Mouse (Mus musculus) liver, postnatal 0 days (tissue): Measurements from ENCODE around the gene Epsti1. TPM values are rescaled to one million over a fixed set of nuclear protein-coding genes. Genes with fewer than 3 reads are reported as not detected.

Source experiments
- ATAC-seq: fragments of 200-750 bp; cut with Nextera tagmentation; 2 replicates; pipeline ENCODE4 v1.8.0; 2017; ENCODE audit warnings: mild to moderate bottlenecking, moderate library complexity
- DNase-seq: peaks from one replicate; pipeline ENCODE4 v3.0.0-alpha.2; 2016
- H3K27ac ChIP-seq: fragments of 300-500 bp; sonication (generic); 2 replicates; pipeline ENCODE4 v1.5.1; 2014; ENCODE audit warnings: antibody characterized with exemption, moderate library complexity, mild to moderate bottlenecking, low read depth
- H3K27me3 ChIP-seq: fragments of 300-500 bp; sonication (generic); 2 replicates; pipeline ENCODE4 v1.6.1; 2014; ENCODE audit warnings: low read length, control low read depth, mixed read lengths; ENCODE audit not compliant: insufficient read depth
- H3K36me3 ChIP-seq: fragments of 300-500 bp; sonication (generic); replicated peaks from 2 replicates; pipeline ENCODE4 v1.6.1; 2014; ENCODE audit warnings: mild to moderate bottlenecking, control low read depth, low read length, moderate library complexity, mixed read lengths; ENCODE audit not compliant: insufficient read depth
- H3K4me1 ChIP-seq: fragments of 300-500 bp; sonication (generic); 2 replicates; pipeline ENCODE4 v1.6.1; 2014; ENCODE audit warnings: antibody characterized with exemption, mild to moderate bottlenecking, control low read depth; ENCODE audit not compliant: insufficient read depth
- H3K4me2 ChIP-seq: fragments of 300-500 bp; sonication (generic); 2 replicates; pipeline ENCODE4 v1.6.1; 2014; ENCODE audit warnings: low read depth, mild to moderate bottlenecking, low read length, moderate library complexity, mixed read lengths
- H3K4me3 ChIP-seq: fragments of 300-500 bp; sonication (generic); 2 replicates; pipeline ENCODE4 v1.5.1; 2014; ENCODE audit warnings: low read depth, low read length
- H3K9ac ChIP-seq: fragments of 300-500 bp; sonication (generic); replicated peaks from 2 replicates; pipeline ENCODE4 v1.6.1; 2014; ENCODE audit warnings: mild to moderate bottlenecking, moderate library complexity
- H3K9me3 ChIP-seq: fragments of 300-500 bp; sonication (generic); 2 replicates; pipeline ENCODE4 v1.6.1; 2016; ENCODE audit warnings: mild to moderate bottlenecking, control low read depth, low read length, mixed read lengths
- CTCF ChIP-seq: sonication (generic); IDR thresholded peaks from 2 replicates; pipeline ENCODE4 v1.5.1; 2016; ENCODE audit warnings: antibody characterized with exemption, low read depth
- EP300 ChIP-seq: IDR thresholded peaks from 2 replicates; pipeline ENCODE4 v1.6.1; 2016; ENCODE audit warnings: antibody characterized with exemption, low read depth, mild to moderate bottlenecking
- WGBS: fragments of 180-500 bp; shearing (Covaris S2); extraction: QIAGEN DNeasy Blood & Tissue Kit; methylation state at CpG from one replicate; pipeline ENCODE4 v1.1.7; 2014; ENCODE audit not compliant: insufficient replicate concordance; 5-methylcytosine and 5-hydroxymethylcytosine counted together
- polyA plus RNA-seq: library from polyadenylated mRNA; unstranded; fragments of >200 nt; fragmentation: Nextera tagmentation; extraction: Ambion mirVana; gene quantifications from 2 replicates; pipeline ENCODE4 v1.2.1, GENCODE M21; 2015

Gene Epsti1
- polyA plus RNA-seq, 1 experiment from 2014 or later: 4.3 TPM

DNA sequence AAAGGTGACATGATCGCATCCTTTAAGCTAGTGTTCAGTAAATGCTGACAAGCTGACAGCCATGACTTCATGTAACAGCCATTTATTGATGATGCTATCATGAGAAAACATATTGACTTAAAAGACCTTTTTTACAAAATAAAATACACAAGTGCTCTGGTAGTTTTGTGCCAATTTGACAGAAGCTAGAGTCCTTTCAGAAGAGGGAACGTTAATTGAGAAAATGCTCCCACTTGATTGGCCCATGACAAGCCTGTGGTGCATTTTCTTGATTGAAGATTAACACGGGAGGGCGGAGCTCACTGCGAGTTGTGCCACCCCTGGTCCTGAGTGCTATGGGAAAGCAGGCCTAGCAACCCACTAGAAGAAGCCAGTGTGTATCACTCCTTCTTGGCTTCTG is 2.5 kb downstream of the Epsti1 start:
- TF ChIP-seq CTCF: no peak
- no peak for TF ChIP-seq EP300
- H3K27me3 ChIP-seq: no peaks in the 10 kb centered on the region
- no peaks in the 10 kb centered on the region; the same call in 1 of the 2 replicates for H3K4me1 ChIP-seq
- no peak overlapping the region for H3K9ac ChIP-seq
- ATAC-seq: no peak
- no peak overlapping the region for H3K4me3 ChIP-seq
- no peak for DNase-seq
- 71% methylated on average over 5 of the region's 5 CpGs for WGBS
- no peaks in the 10 kb centered on the region for H3K36me3 ChIP-seq
- H3K4me2 ChIP-seq: no peak overlapping the region
- H3K9me3 ChIP-seq: no peaks in the 10 kb centered on the region
- H3K27ac ChIP-seq: no peak overlapping the region

DNA sequence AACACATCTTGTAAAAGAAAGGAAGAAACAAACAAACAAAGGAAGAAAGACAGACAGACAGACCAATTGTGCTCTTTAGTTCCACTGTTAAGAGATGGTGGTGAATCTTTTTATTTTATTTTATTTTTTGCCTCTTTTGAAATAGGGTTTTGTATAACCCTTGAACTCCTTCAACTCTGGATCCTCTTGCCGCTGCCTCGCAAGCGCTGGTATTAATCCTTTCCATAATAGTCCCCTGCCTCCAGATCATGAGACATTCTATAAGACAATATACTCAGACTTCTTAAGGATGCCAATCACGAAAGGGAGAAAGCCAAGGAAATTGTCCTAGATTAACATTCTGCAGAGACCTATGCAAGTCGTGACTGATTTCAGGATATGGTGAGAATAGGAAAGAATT is 11.7 kb downstream of the Epsti1 start:
- Histone ChIP-seq H3K27me3 (no peaks in the 10 kb centered on the region), H3K9me3 (no peaks in the 10 kb centered on the region), H3K9ac (no peak overlapping the region), H3K4me3 (no peak overlapping the region), H3K27ac (no peak overlapping the region), H3K4me2 (no peak overlapping the region), H3K4me1 (no peaks in the 10 kb centered on the region), H3K36me3 (no peaks in the 10 kb centered on the region)
- 86% methylated on average over 5 of the region's 5 CpGs for WGBS
- DNase-seq (no peak), ATAC-seq (no peak)
- TF ChIP-seq EP300 (no peak), CTCF (no peak)

DNA sequence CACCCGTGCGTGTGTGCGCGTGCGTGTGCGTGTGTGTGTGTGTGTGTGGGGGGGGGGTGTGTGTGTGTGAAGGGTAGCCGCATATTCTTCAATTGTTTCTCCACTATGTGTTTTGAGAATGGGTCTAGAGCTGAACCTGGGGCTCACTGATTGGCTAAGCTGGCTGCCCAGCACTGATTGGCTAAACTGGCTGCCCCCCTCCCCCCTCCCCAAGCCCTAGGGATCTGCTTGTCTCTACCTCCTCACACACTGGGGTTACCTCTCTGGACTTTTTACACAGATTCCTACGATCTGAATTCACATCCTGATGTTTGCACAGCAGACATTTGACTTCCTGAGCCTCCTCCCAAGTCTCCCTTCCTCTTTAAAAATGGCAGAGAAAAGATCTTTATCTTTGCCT is 17.6 kb downstream of the Epsti1 start:
- Histone ChIP-seq H3K4me1 (no peaks in the 10 kb centered on the region), H3K36me3 (no peaks in the 10 kb centered on the region), H3K27me3 (no peaks in the 10 kb centered on the region), H3K9ac (no peak overlapping the region), H3K4me3 (no peak overlapping the region), H3K4me2 (no peak overlapping the region), H3K27ac (no peak overlapping the region), H3K9me3 (no peaks in the 10 kb centered on the region)
- TF ChIP-seq EP300: no peak
- TF ChIP-seq CTCF: no peak
- 79% methylated on average over 8 of the region's 8 CpGs for WGBS
- ATAC-seq (no peak), DNase-seq (no peak)

DNA sequence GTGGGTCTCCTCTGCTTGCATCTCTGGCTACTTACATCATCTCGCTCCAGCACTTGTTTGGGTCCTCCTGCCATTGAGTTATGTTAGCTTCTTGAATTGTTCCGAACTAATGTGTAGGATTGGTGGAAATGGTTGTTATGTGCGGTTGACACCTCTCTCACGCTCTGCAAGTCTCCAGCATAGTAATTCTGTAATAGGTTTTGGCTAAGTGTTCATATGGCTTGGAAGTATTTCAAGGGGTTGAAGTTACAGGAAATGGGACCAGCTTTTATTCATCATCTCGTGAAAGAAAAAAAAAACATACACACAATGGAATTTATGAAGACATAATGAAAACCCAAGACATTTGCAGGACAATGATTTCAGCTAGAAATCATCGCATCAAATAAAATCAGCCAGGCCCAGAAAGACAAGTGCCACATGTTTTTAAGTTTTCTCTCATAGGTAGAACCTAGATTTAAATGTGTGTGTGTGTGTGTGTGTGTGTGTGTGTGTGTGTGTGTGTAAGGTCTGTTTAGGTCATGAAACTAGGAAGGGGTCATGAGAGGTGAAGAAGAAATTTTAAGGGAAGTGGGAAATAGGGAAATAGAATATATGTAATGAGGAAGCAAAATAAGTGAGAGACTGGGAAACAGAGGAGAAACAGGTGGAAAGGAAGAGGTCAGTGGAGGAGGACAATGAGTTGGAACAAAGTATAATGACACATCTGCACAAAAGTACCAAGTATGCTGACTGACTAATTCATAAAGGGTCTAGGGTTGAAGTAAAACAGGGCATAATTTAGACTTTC is 19.2 kb downstream of the Epsti1 start:
- no peak for DNase-seq

DNA sequence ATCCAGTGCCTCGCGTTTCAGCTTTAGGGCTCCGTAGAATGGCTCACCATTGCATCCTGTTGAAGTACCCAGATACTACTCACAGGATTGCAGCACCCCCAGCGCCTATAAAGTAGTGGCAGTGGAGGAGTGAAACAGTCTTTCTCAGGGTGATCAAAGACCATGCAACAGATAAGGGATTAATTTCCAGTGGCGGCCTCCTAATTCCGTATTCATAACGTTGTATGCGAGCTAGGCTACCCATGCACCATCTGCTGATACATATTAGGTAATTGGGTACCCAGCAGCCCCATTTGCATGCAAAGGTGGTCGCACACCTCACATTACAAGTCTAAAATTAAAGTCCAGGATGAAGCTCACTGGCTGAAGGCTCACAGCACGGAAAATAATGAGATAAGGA is 21.4 kb downstream of the Epsti1 start:
- Histone ChIP-seq H3K9me3 (no peaks in the 10 kb centered on the region), H3K27ac (no peak overlapping the region), H3K4me3 (no peak overlapping the region), H3K27me3 (no peaks in the 10 kb centered on the region), H3K4me1 (no peaks in the 10 kb centered on the region), H3K9ac (no peak overlapping the region), H3K36me3 (no peaks in the 10 kb centered on the region), H3K4me2 (no peak overlapping the region)
- no peak for TF ChIP-seq EP300
- TF ChIP-seq CTCF: no peak
- DNase-seq (no peak), ATAC-seq (no peak)
- WGBS: 80% methylated on average over 10 of the region's 10 CpGs

More for the DNA sequence above, 19.2 kb downstream of the Epsti1 start:
- Histone ChIP-seq H3K4me3 (no peak overlapping the region), H3K4me1 (no peaks in the 10 kb centered on the region), H3K9me3 (no peaks in the 10 kb centered on the region), H3K4me2 (no peak overlapping the region), H3K27ac (no peak overlapping the region), H3K9ac (no peak overlapping the region), H3K27me3 (no peaks in the 10 kb centered on the region), H3K36me3 (no peaks in the 10 kb centered on the region)
- TF ChIP-seq EP300: no peak
- TF ChIP-seq CTCF: no peak
- WGBS: 74% methylated on average over 6 of the region's 6 CpGs
- ATAC-seq: no peak

DNA sequence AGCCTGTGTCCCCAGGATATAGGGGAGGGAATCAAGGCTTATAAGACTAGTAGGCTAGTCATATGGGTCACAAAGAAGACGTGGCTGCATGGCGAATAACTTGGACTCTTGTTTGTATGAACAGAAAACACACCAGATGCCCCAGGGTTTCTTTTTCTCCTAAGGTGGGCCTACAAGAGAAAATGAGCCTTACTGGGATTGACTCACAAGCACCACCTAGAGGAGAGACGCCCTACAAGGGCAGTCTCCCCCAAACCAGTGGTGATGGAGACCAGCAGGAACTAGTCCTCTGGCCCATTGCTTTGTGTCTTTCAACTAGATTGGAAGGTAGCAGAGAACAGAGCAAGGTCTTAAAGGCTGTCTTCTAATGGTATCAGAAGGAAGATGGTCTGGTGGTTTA is 22.7 kb downstream of the Epsti1 start:
- DNase-seq (peak; percentile 21), ATAC-seq (no peak)
- H3K27me3 ChIP-seq: no peaks in the 10 kb centered on the region
- H3K9ac ChIP-seq: no peak overlapping the region
- no peaks in the 10 kb centered on the region for H3K4me1 ChIP-seq
- H3K4me2 ChIP-seq: no peak overlapping the region
- WGBS: 43% methylated on average over 3 of the region's 3 CpGs
- no peaks in the 10 kb centered on the region for H3K9me3 ChIP-seq
- H3K36me3 ChIP-seq: no peaks in the 10 kb centered on the region
- no peak for TF ChIP-seq EP300
- peak; percentile 65 for TF ChIP-seq CTCF
- no peak overlapping the region for H3K4me3 ChIP-seq
- H3K27ac ChIP-seq: no peak overlapping the region

DNA sequence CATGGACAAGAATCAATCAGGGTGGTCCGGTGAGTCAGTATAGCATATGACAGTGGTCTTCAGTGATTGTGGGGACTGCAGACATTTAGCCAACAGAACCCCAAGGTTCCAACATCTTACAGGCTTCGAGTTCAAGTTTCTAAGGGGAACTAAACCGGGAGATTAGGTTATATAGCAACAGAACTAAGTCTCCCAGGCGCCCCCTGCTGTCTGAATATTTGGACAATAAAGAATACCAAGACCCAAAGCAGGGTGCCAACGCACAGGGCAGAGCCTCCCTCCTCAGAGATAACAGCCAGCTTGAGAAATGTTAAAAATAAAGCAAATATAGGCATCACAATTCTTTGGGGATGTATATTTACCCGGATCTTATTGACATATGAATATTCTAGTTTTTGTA is 24.0 kb downstream of the Epsti1 start:
- H3K27ac ChIP-seq: no peak overlapping the region
- H3K27me3 ChIP-seq: no peaks in the 10 kb centered on the region
- no peak overlapping the region for H3K9ac ChIP-seq
- ATAC-seq (no peak), DNase-seq (peak; percentile 66)
- H3K4me2 ChIP-seq: no peak overlapping the region
- peaks cover 4% of the 10 kb centered on the region; the same call in 1 of the 2 replicates for H3K4me1 ChIP-seq
- 32% methylated on average over 6 of the region's 6 CpGs for WGBS
- no peaks in the 10 kb centered on the region for H3K36me3 ChIP-seq
- no peak overlapping the region for H3K4me3 ChIP-seq
- peak; percentile 66 for TF ChIP-seq CTCF
- no peak for TF ChIP-seq EP300
- H3K9me3 ChIP-seq: no peaks in the 10 kb centered on the region
